Mouse (Mus musculus) CH12.LX (cell line): Measurements from ENCODE around the gene Osgep. TPM values are rescaled to one million over a fixed set of nuclear protein-coding genes. Genes with fewer than 3 reads are reported as not detected.
"Not testable (repeated sequence)": the region's sequence is repeated elsewhere in the genome, so short reads cannot be mapped to it uniquely, and the experiment has no call there.

Experiments used
- DNase-seq: peaks from one replicate; pipeline ENCODE4 v3.0.0-alpha.2; 2013; ENCODE audit errors: extremely low read depth
- H3K27ac ChIP-seq: 2 replicates; pipeline ENCODE4 v1.5.1; 2012; ENCODE audit warnings: low read depth, mild to moderate bottlenecking, control low read depth, moderate library complexity; ENCODE audit not compliant: insufficient read depth
- H3K27me3 ChIP-seq: replicated peaks from 2 replicates; pipeline ENCODE3; 2012; ENCODE audit warnings: inconsistent platforms
- H3K36me3 ChIP-seq, 2 experiments: replicated peaks in 1 of 2; 2 replicates each; pipeline versions ENCODE3 to v1.6.1; 2012; ENCODE audit warnings: inconsistent platforms in 1 of 2, low read length in 1 of 2, mild to moderate bottlenecking in 1 of 2, mixed read lengths in 1 of 2, moderate library complexity in 1 of 2; ENCODE audit not compliant: control insufficient read depth in 1 of 2, insufficient read depth in 1 of 2
- H3K4me1 ChIP-seq, 2 experiments: 2 replicates each; pipeline ENCODE4 v1.6.1; 2012; ENCODE audit warnings: inconsistent platforms in 1 of 2, moderate library complexity in 1 of 2; ENCODE audit not compliant: insufficient read depth in 2 of 2, control insufficient read depth in 1 of 2
- H3K4me2 ChIP-seq: 2 replicates; pipeline ENCODE4 v1.6.1; 2012; ENCODE audit warnings: low read depth, mild to moderate bottlenecking, control low read depth; ENCODE audit not compliant: poor library complexity, insufficient read depth, severe bottlenecking
- H3K4me3 ChIP-seq, 3 experiments: fragments of 150-350 bp in 1 of 3; sonication (generic) in 1 of 3; replicated peaks in 1 of 3; 2 replicates each; pipeline versions ENCODE3 to v1.5.1; 2011 to 2012; ENCODE audit warnings: low read depth in 2 of 3, low read length in 2 of 3, mild to moderate bottlenecking in 2 of 3, moderate library complexity in 2 of 3, control low read depth in 1 of 3, improper control_type of control experiment in 1 of 3, inconsistent platforms in 1 of 3, mixed read lengths in 1 of 3; ENCODE audit not compliant: poor library complexity in 1 of 3
- H3K79me2 ChIP-seq: replicated peaks from 2 replicates; pipeline ENCODE4 v1.6.1; 2012; ENCODE audit warnings: mild to moderate bottlenecking, moderate library complexity; ENCODE audit not compliant: control insufficient read depth, poor library complexity, insufficient read depth, severe bottlenecking; ENCODE audit errors: extremely low read depth
- H3K9ac ChIP-seq: 2 replicates; pipeline ENCODE4 v1.6.1; 2012; ENCODE audit warnings: low read depth, mild to moderate bottlenecking, control low read depth, moderate library complexity; ENCODE audit not compliant: insufficient read depth
- H3K9me3 ChIP-seq: replicated peaks from 2 replicates; pipeline ENCODE3; 2012; ENCODE audit warnings: low read length, inconsistent platforms, mixed read lengths
- CHD1 ChIP-seq: IDR thresholded peaks from 2 replicates; pipeline ENCODE4 v1.6.1; 2012; ENCODE audit warnings: low read depth, low read length, improper control_type of control experiment, inconsistent platforms
- ELF1 ChIP-seq: IDR thresholded peaks from 2 replicates; pipeline ENCODE4 v1.6.1; 2014; ENCODE audit warnings: low read depth, mild to moderate bottlenecking, inconsistent platforms, low read length, improper control_type of control experiment
- EP300 ChIP-seq: IDR thresholded peaks from 2 replicates; pipeline ENCODE4 v1.6.1; 2011; ENCODE audit warnings: low read length, improper control_type of control experiment
- GABPA ChIP-seq: IDR thresholded peaks from 2 replicates; pipeline ENCODE4 v1.6.1; 2012; ENCODE audit warnings: low read depth, low read length, improper control_type of control experiment, inconsistent platforms; ENCODE audit not compliant: insufficient replicate concordance
- HCFC1 ChIP-seq: IDR thresholded peaks from 2 replicates; pipeline ENCODE4 v1.6.1; 2012; ENCODE audit warnings: low read depth, mild to moderate bottlenecking, inconsistent platforms, low read length, improper control_type of control experiment
- IRF4 ChIP-seq: IDR thresholded peaks from 2 replicates; pipeline ENCODE4 v1.6.1; 2014; ENCODE audit warnings: low read depth, mild to moderate bottlenecking, inconsistent platforms, low read length, improper control_type of control experiment
- JUN ChIP-seq: IDR thresholded peaks from 2 replicates; pipeline ENCODE4 v1.6.1; 2011; ENCODE audit warnings: low read depth, mild to moderate bottlenecking, low read length, improper control_type of control experiment, moderate library complexity; ENCODE audit not compliant: insufficient read depth
- MAFK ChIP-seq: IDR thresholded peaks from 2 replicates; pipeline ENCODE4 v1.6.1; 2011; ENCODE audit warnings: low read length, improper control_type of control experiment; ENCODE audit not compliant: insufficient replicate concordance
- MAX ChIP-seq: IDR thresholded peaks from 2 replicates; pipeline ENCODE4 v1.6.1; 2011; ENCODE audit warnings: low read length, improper control_type of control experiment
- MEF2A ChIP-seq: IDR thresholded peaks from 2 replicates; pipeline ENCODE4 v1.6.1; 2014; ENCODE audit warnings: low read depth, mild to moderate bottlenecking, inconsistent platforms, low read length, improper control_type of control experiment, borderline replicate concordance
- MXI1 ChIP-seq: IDR thresholded peaks from 2 replicates; pipeline ENCODE4 v1.6.1; 2011; ENCODE audit warnings: mild to moderate bottlenecking, low read depth, low read length, improper control_type of control experiment
- MYC ChIP-seq: IDR thresholded peaks from 2 replicates; pipeline ENCODE4 v1.6.1; 2011; ENCODE audit warnings: low read depth, mild to moderate bottlenecking, improper control_type of control experiment, low read length
- NELFE ChIP-seq: IDR thresholded peaks from 2 replicates; pipeline ENCODE4 v1.6.1; 2011; ENCODE audit warnings: low read depth, low read length, improper control_type of control experiment
- PAX5 ChIP-seq: IDR thresholded peaks from 2 replicates; pipeline ENCODE4 v1.6.1; 2012; ENCODE audit warnings: low read length, inconsistent platforms, mixed read lengths
- POLR2AphosphoS2 ChIP-seq: IDR thresholded peaks from 2 replicates; pipeline ENCODE4 v1.6.1; 2011; ENCODE audit warnings: low read depth, low read length, improper control_type of control experiment
- SIN3A ChIP-seq: IDR thresholded peaks from 2 replicates; pipeline ENCODE4 v1.6.1; 2012; ENCODE audit warnings: low read length, improper control_type of control experiment, inconsistent platforms
- SMC3 ChIP-seq: IDR thresholded peaks from 2 replicates; pipeline ENCODE4 v1.6.1; 2011; ENCODE audit warnings: low read depth, low read length, improper control_type of control experiment
- TBP ChIP-seq: conservative IDR thresholded peaks from 2 replicates; pipeline ENCODE4 v1.6.1; 2011; ENCODE audit warnings: low read depth, low read length, improper control_type of control experiment
- UBTF ChIP-seq: IDR thresholded peaks from 2 replicates; pipeline ENCODE4 v1.6.1; 2012; ENCODE audit warnings: low read depth, mild to moderate bottlenecking, inconsistent platforms, low read length, improper control_type of control experiment, moderate library complexity
- USF2 ChIP-seq: conservative IDR thresholded peaks from 2 replicates; pipeline ENCODE4 v1.6.1; 2011; ENCODE audit warnings: low read depth, low read length, improper control_type of control experiment
- ZMIZ1 ChIP-seq: IDR thresholded peaks from 2 replicates; pipeline ENCODE4 v1.6.1; 2012; ENCODE audit warnings: low read depth, mild to moderate bottlenecking, inconsistent platforms, low read length, improper control_type of control experiment
- ZNF384 ChIP-seq: IDR thresholded peaks from 2 replicates; pipeline ENCODE4 v1.6.1; 2012; ENCODE audit warnings: low read depth, low read length, improper control_type of control experiment, inconsistent platforms
- dilution Hi-C: fragments of 300-500 bp; cut with MboI; formaldehyde crosslinking; loops from 2 replicates; pipeline ENCODE4 v1.14.3; 2020; ENCODE audit warnings: low sequenced_read_pairs; ENCODE audit not compliant: extremely low pct_unique_long_range_greater_than_20kb, extremely low pct_ligation_motif_present
- in situ Hi-C: fragments of 300-500 bp; cut with MboI; formaldehyde crosslinking; loops from 3 replicates; pipeline ENCODE4 v1.14.3; 2019; ENCODE audit warnings: low sequenced_read_pairs, low pct_ligation_motif_present, low pct_unique_long_range_greater_than_20kb, mixed read lengths
- polyA plus RNA-seq: library from polyadenylated mRNA; unstranded; fragments of >175 nt; gene quantifications from 2 replicates; pipeline ENCODE4 v1.2.1, GENCODE M21; 2012; ENCODE audit warnings: low read depth; ENCODE audit not compliant: insufficient read length
- total RNA-seq, 2 experiments: library from RNA; depleted of rRNA; stranded (reverse); fragments of 300-350 nt in 1 of 2; fragments of >200 nt in 1 of 2; gene quantifications; 2 replicates each; pipeline ENCODE4 v1.2.3; 2012 to 2014

The Osgep gene
- total and polyA plus RNA-seq, 3 experiments, result 41.7 to 88.7 (median 48.4) TPM

DNA sequence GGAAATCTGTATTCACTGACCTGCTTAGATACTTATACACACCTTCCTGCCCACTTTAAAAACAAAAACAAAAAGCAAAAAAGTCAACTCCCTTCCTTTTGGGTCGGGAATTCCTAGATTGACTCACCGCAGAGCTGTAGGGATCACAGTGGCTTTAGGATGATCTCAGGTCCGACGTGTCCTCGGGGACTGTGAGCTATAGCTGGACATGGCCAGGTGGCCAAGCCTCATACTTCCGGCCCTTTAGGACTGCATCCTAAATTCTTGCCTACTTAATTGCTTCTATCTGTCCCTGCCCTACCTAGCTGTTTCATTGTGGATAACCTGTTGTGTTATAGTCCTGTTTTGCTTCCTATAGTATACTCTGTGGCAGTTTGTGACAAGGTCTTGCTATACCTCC lies 20.4 kb upstream of the Osgep start:
- Histone ChIP-seq H3K36me3 (peaks cover 10 to 13% of the 10 kb centered on the region in 2 experiments), H3K4me2 (peak overlapping the region; percentile 89; the same call in 1 of the 2 replicates), H3K4me3 (peak overlapping the region; percentile 53 to 96 (median 74)), H3K9ac (peak overlapping the region; percentile 80)
- in situ Hi-C loops, dilution Hi-C loops, DNase-seq, H3K27me3 ChIP-seq, H3K79me2 ChIP-seq, H3K9me3 ChIP-seq, H3K27ac ChIP-seq, H3K4me1 ChIP-seq: not testable (repeated sequence)
- TF ChIP-seq CHD1, result 0 out of 2 replicates have a peak, but pooled peaks have one; percentile 29

DNA sequence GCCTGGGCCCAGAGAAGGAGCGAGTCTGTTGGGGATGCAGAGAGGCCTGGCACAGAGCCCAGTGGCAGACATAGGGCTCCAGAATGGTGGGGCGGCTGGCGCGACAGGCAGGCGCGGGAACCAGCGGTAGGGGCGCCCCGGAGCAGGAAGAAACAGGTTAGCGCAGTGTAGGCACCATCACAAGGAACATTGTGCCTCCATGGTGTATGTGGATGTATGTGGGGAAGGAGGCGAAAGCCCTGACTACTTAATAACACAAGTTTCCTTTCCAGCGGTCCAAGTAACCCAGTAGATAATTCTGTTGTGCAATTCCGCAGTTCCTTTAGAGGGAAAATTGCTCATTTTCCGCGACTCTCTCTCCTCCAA lies 20.0 kb upstream of the Osgep start:
- H3K9ac ChIP-seq, result peak overlapping the region; percentile 80
- H3K27me3 ChIP-seq, H3K79me2 ChIP-seq, H3K9me3 ChIP-seq, in situ Hi-C loops, dilution Hi-C loops, H3K4me1 ChIP-seq: not testable (repeated sequence)
- peak; percentile 37 for DNase-seq
- TF ChIP-seq ZMIZ1 (peak; percentile 0; the same call in 1 of the 2 replicates), HCFC1 (peak; percentile 26; the same call in 1 of the 2 replicates), MAX (0 out of 2 replicates have a peak, but pooled peaks have one; percentile 34), CHD1 (0 out of 2 replicates have a peak, but pooled peaks have one; percentile 43), NELFE (peak; percentile 7; the same call in 1 of the 2 replicates), UBTF (peak; percentile 75; the same call in 1 of the 2 replicates), SIN3A (peak; percentile 67), SMC3 (peak; percentile 0; the same call in 1 of the 2 replicates), MEF2A (peak; percentile 39; the same call in 1 of the 2 replicates), MYC (0 out of 2 replicates have a peak, but pooled peaks have one; percentile 37)
- H3K4me3 ChIP-seq, result peak overlapping the region; percentile 53 to 96 (median 74)
- H3K27ac ChIP-seq, result peak overlapping the region; percentile 56
- peaks cover 9 to 12% of the 10 kb centered on the region in 2 experiments for H3K36me3 ChIP-seq
- peak overlapping the region; percentile 89; the same call in 1 of the 2 replicates for H3K4me2 ChIP-seq

DNA sequence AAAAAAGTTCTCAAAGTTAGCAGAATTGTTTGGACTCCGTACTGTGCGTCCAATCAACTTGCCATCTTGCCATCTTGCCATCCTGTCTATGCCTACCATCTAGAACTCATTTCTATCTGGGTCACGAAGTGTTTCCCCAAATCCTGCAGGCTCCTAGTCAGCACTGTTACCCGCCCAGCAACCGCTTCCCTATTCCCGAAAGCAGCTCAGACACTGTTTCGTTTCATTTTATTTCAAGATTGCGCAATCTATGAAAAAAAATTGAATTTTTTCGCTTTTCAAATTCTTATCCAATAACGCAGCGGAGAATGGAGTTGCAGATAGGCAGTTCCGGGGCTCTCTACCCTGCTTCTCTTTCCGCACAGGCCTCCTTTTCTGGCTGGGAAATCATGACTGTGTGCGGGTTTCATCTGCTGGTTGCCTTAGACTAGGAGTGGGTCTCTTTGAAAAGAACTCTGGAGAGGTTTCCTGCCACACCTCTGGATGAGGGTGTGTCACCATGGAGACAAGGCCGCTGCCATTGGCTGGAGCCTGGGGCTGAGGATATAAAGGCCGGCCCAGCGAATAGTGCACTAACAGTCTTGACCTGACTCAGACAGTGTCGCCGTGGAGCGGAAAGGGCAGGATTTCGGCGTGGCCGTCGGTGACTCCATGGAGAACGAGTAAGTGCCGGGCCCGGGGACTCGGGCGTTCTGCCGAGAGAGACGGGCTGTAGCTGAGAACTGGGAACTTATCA lies 19.4 kb upstream of the Osgep start, which contains the start of gene Gm49342:
Gene Gm49342 (plus strand): TSS at position 586 of the 736 bp plus-strand sequence.
- dilution Hi-C loops (no loop called here), in situ Hi-C loops (no loop called here)
- peaks cover 6% of the 10 kb centered on the region for H3K79me2 ChIP-seq
- H3K4me2 ChIP-seq, result peak within 1 kb of the TSS; percentile 89
- peaks cover 5 to 9% of the 10 kb centered on the region in 2 experiments; a peak in 3 of 4 replicates for H3K4me1 ChIP-seq
- H3K27me3 ChIP-seq, result no peaks in the 10 kb centered on the region
- DNase-seq, result peak; percentile 95
- H3K4me3 ChIP-seq, result peak within 1 kb of the TSS; percentile 53 to 96 (median 74)
- no peaks in the 10 kb centered on the region for H3K9me3 ChIP-seq
- peaks cover 4 to 8% of the 10 kb centered on the region in 2 experiments for H3K36me3 ChIP-seq
- H3K27ac ChIP-seq, result peak within 1 kb of the TSS; percentile 56
- H3K9ac ChIP-seq, result peak within 1 kb of the TSS; percentile 80
- no peak for TF ChIP-seq GABPA
- TF ChIP-seq JUN, result no peak
- TF ChIP-seq MXI1, result peak; percentile 59
- TF ChIP-seq UBTF, result no peak
- TF ChIP-seq MAX, result no peak; the same call in 1 of the 2 replicates
- no peak for TF ChIP-seq CHD1
- TF ChIP-seq TBP, result peak; percentile 97
- TF ChIP-seq EP300, result no peak
- TF ChIP-seq IRF4, result no peak
- peak; percentile 23 for TF ChIP-seq SIN3A
- no peak for TF ChIP-seq PAX5
- 0 out of 2 replicates have a peak, but pooled peaks have one; percentile 42 for TF ChIP-seq ELF1
- TF ChIP-seq ZNF384, result no peak
- TF ChIP-seq USF2, result no peak
- TF ChIP-seq POLR2AphosphoS2, result peak; percentile 77; the same call in 1 of the 2 replicates
- TF ChIP-seq MEF2A, result no peak
- TF ChIP-seq MAFK, result no peak
